Mouse (Mus musculus) fat pad, adult 2 months (tissue): ENCODE data around the gene Pfkm.

ENCODE experiments used
- DNase-seq: peaks from one replicate; pipeline ENCODE4 v3.0.0-alpha.2; 2011; ENCODE audit warnings: low read depth, low spot score; ENCODE audit errors: extremely low read depth

The Pfkm gene

GRCm38 (mm10) chr15:98167645-98168621 is 75.5 kb downstream of the Pfkm start:
- DNase-seq = no peak

- no peak for DNase-seq
Measured at GRCm38 (mm10) chr15:98168622-98169004, 76.2 kb downstream of the Pfkm start.

- DNase-seq = no peak
Measured at GRCm38 (mm10) chr15:98170365-98170764, 78.0 kb downstream of the Pfkm start.

GRCm38 (mm10) chr15:98170917-98171316 is 78.5 kb downstream of the Pfkm start:
- DNase-seq = no peak

- DNase-seq = no peak
Measured at GRCm38 (mm10) chr15:98172113-98172512, 79.7 kb downstream of the Pfkm start.

GRCm38 (mm10) chr15:98173821-98174220 is 81.4 kb downstream of the Pfkm start:
- DNase-seq = no peak

GRCm38 (mm10) chr15:98177320-98177719 is 84.9 kb downstream of the Pfkm start:
- DNase-seq = no peak

GRCm38 (mm10) chr15:98180567-98181131 is 88.3 kb downstream of the Pfkm start:
- no peak for DNase-seq

GRCm38 (mm10) chr15:98181132-98181711 is 88.8 kb downstream of the Pfkm start:
- peak; percentile 25 for DNase-seq
